Mouse (Mus musculus): ENCODE measurements around the gene Cmtm2b.

DNA sequence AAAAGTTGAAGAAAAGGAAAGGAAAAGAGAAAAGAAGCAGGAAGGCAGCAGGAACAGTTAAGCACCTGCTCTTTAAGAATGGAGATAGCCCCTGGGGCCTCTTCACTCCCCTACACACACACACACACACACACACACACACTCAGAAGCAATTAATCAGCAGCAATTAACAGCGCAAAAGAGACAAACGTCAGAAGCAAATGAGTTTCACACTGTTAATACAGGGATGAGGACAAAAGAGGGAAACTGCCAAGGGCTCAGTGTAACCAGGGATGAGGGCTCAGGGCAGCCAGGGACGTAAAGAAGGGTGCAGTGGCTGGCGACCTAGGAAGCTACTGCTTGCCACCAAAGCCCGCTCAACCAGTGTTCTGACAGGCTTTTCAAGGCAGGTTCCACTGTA, 45.4 kb downstream of the Cmtm2b start:
- no peak for TF ChIP-seq POLR2A (IDR thresholded peaks at IDR 0.05; ENCODE audit: control insufficient read depth, low read depth, low read length)
- no peak for TF ChIP-seq CTCF (IDR thresholded peaks at IDR 0.05; ENCODE audit: control insufficient read depth, insufficient read depth, insufficient replicate concordance, low read depth, low read length)

Measured in testis, adult 2 months (tissue).